Mouse (Mus musculus): ENCODE data around the gene Ptpn3. TPM values are rescaled to one million over a fixed set of nuclear protein-coding genes. Genes with fewer than 3 reads are reported as not detected.

Ptpn3 gene
- polyA plus RNA-seq, 1 experiment from 2014 or later: 2.6 TPM

GRCm38 (mm10) chr4:57156549-57157169, 145.0 kb downstream of the Ptpn3 start:
- ATAC-seq: no peak
- H3K9me3 ChIP-seq (ENCODE audit: control insufficient read depth, low read length): no peaks in the 10 kb centered on the region
- H3K4me1 ChIP-seq (replicated peaks; ENCODE audit: control insufficient read depth, insufficient read depth, low read length): peaks cover 10% of the 10 kb centered on the region
- 72% methylated on average over 8 of the region's 8 CpGs for WGBS
- no peak overlapping the region for H3K9ac ChIP-seq (replicated peaks; ENCODE audit: low read depth, low read length)
- H3K36me3 ChIP-seq (ENCODE audit: control insufficient read depth, insufficient read depth): no peaks in the 10 kb centered on the region
- no peak overlapping the region for H3K4me2 ChIP-seq (ENCODE audit: low read length)
- no peaks in the 10 kb centered on the region for H3K27me3 ChIP-seq (replicated peaks; ENCODE audit: control insufficient read depth, insufficient read depth, low read length)
- no peak overlapping the region for H3K4me3 ChIP-seq (replicated peaks; ENCODE audit: low read length)
- H3K27ac ChIP-seq (ENCODE audit: low read length): no peak overlapping the region

DNA sequence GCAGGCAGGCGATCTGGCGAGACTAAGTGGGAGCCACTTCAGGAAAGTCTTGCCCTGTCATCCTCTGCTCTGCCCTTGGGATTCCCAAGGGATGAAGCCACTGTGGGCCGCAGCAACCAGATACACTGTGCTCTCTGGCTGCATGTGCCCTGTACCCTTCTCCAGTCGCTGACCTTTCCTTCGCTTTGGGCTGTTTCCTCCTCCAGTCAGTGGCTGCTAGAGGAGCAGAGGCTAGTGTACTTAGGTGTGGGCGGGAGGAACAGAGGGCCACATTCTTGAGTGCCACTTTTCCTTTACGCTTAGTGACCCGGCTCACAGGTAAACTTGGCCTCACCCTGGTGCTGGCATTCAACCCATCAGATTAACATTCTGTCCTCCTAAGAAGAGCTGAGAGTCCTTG, 147.8 kb downstream of the Ptpn3 start:
- Histone ChIP-seq H3K27ac (ENCODE audit: low read length) (no peak overlapping the region), H3K4me3 (replicated peaks; ENCODE audit: low read length) (no peak overlapping the region), H3K4me2 (ENCODE audit: low read length) (peak overlapping the region; percentile 21; the same call in 1 of the 2 replicates), H3K36me3 (ENCODE audit: control insufficient read depth, insufficient read depth) (no peaks in the 10 kb centered on the region), H3K9me3 (ENCODE audit: control insufficient read depth, low read length) (no peaks in the 10 kb centered on the region), H3K4me1 (replicated peaks; ENCODE audit: control insufficient read depth, insufficient read depth, low read length) (peaks cover 10% of the 10 kb centered on the region), H3K27me3 (replicated peaks; ENCODE audit: control insufficient read depth, insufficient read depth, low read length) (no peaks in the 10 kb centered on the region), H3K9ac (replicated peaks; ENCODE audit: low read depth, low read length) (no peak overlapping the region; the same call in 1 of the 2 replicates)
- no peak for ATAC-seq
- WGBS: 36% methylated on average over 8 of the region's 8 CpGs

GRCm38 (mm10) chr4:57153068-57153835, 148.4 kb downstream of the Ptpn3 start:
- H3K9me3 ChIP-seq (ENCODE audit: control insufficient read depth, low read length): no peaks in the 10 kb centered on the region
- WGBS: 0% methylated on average over 9 of the region's 9 CpGs
- H3K27ac ChIP-seq (ENCODE audit: low read length): no peak overlapping the region
- no peaks in the 10 kb centered on the region for H3K36me3 ChIP-seq (ENCODE audit: control insufficient read depth, insufficient read depth)
- H3K4me2 ChIP-seq (ENCODE audit: low read length): peak overlapping the region; percentile 21; the same call in 1 of the 2 replicates
- H3K9ac ChIP-seq (replicated peaks; ENCODE audit: low read depth, low read length): no peak overlapping the region; the same call in 1 of the 2 replicates
- H3K4me3 ChIP-seq (replicated peaks; ENCODE audit: low read length): no peak overlapping the region
- peak; percentile 52; the same call in 1 of the 2 replicates for ATAC-seq
- no peaks in the 10 kb centered on the region for H3K27me3 ChIP-seq (replicated peaks; ENCODE audit: control insufficient read depth, insufficient read depth, low read length)
- H3K4me1 ChIP-seq (replicated peaks; ENCODE audit: control insufficient read depth, insufficient read depth, low read length): peaks cover 10% of the 10 kb centered on the region

DNA sequence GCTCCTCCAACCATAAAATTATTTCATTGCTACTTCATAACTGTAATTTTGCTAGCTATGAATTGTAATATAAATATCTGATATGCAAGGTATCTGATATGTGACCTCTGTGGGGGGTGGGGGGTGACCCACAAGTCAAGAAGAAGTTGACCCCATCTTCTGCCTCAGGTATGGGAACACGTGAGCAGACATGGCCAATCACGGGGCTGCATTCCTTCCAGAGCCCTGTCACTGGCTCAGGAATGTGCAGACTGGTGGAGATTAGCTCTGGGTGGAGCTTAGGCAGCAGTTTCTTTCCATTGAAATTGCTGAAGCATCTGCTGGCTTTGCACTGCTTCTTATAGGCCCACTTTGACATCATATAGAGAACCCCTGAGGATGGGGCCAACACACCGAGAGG, 153.5 kb downstream of the Ptpn3 start:
- WGBS: 71% methylated on average over 3 of the region's 3 CpGs

GRCm38 (mm10) chr4:57143026-57143937, 158.4 kb downstream of the Ptpn3 start, which contains the start of gene Epb41l4b:
Gene Epb41l4b (minus strand): TSS chr4:57143437.
- no peak within 1 kb of the TSS for H3K27ac ChIP-seq (ENCODE audit: low read length)
- peak within 1 kb of the TSS; percentile 59 for H3K9ac ChIP-seq (replicated peaks; ENCODE audit: low read depth, low read length)
- no peaks in the 10 kb centered on the region for H3K36me3 ChIP-seq (ENCODE audit: control insufficient read depth, insufficient read depth)
- peak within 1 kb of the TSS; percentile 63 for H3K4me2 ChIP-seq (ENCODE audit: low read length)
- peak; percentile 93 for ATAC-seq
- under 1% methylated on average over 80 of the region's 142 CpGs for WGBS
- peaks cover 21% of the 10 kb centered on the region for H3K4me1 ChIP-seq (replicated peaks; ENCODE audit: control insufficient read depth, insufficient read depth, low read length)
- H3K4me3 ChIP-seq (replicated peaks; ENCODE audit: low read length): peak within 1 kb of the TSS; percentile 51
- H3K27me3 ChIP-seq (replicated peaks; ENCODE audit: control insufficient read depth, insufficient read depth, low read length): peaks cover 23% of the 10 kb centered on the region
- no peaks in the 10 kb centered on the region for H3K9me3 ChIP-seq (ENCODE audit: control insufficient read depth, low read length)

More for the DNA sequence above, 153.5 kb downstream of the Ptpn3 start:
- no peaks in the 10 kb centered on the region for H3K36me3 ChIP-seq (ENCODE audit: control insufficient read depth, insufficient read depth)
- no peaks in the 10 kb centered on the region for H3K9me3 ChIP-seq (ENCODE audit: control insufficient read depth, low read length)
- H3K4me2 ChIP-seq (ENCODE audit: low read length): no peak overlapping the region
- H3K27ac ChIP-seq (ENCODE audit: low read length): no peak overlapping the region
- ATAC-seq: no peak
- H3K27me3 ChIP-seq (replicated peaks; ENCODE audit: control insufficient read depth, insufficient read depth, low read length): 0 out of 2 replicates have a peak, but pooled peaks cover 3% of the 10 kb centered on the region
- H3K4me1 ChIP-seq (replicated peaks; ENCODE audit: control insufficient read depth, insufficient read depth, low read length): peaks cover under 1% of the 10 kb centered on the region
- H3K4me3 ChIP-seq (replicated peaks; ENCODE audit: low read length): no peak overlapping the region
- no peak overlapping the region for H3K9ac ChIP-seq (replicated peaks; ENCODE audit: low read depth, low read length)

GRCm38 (mm10) chr4:57142374-57143025, 159.1 kb downstream of the Ptpn3 start:
- H3K4me2 ChIP-seq (ENCODE audit: low read length): peak overlapping the region; percentile 63
- no peaks in the 10 kb centered on the region for H3K36me3 ChIP-seq (ENCODE audit: control insufficient read depth, insufficient read depth)
- peaks cover 23% of the 10 kb centered on the region for H3K27me3 ChIP-seq (replicated peaks; ENCODE audit: control insufficient read depth, insufficient read depth, low read length)
- peaks cover 21% of the 10 kb centered on the region for H3K4me1 ChIP-seq (replicated peaks; ENCODE audit: control insufficient read depth, insufficient read depth, low read length)
- no peak overlapping the region for H3K27ac ChIP-seq (ENCODE audit: low read length)
- peak overlapping the region; percentile 51 for H3K4me3 ChIP-seq (replicated peaks; ENCODE audit: low read length)
- 0% methylated on average over 43 of the region's 43 CpGs for WGBS
- H3K9me3 ChIP-seq (ENCODE audit: control insufficient read depth, low read length): no peaks in the 10 kb centered on the region
- peak overlapping the region; percentile 59 for H3K9ac ChIP-seq (replicated peaks; ENCODE audit: low read depth, low read length)
- ATAC-seq: peak; percentile 25

DNA sequence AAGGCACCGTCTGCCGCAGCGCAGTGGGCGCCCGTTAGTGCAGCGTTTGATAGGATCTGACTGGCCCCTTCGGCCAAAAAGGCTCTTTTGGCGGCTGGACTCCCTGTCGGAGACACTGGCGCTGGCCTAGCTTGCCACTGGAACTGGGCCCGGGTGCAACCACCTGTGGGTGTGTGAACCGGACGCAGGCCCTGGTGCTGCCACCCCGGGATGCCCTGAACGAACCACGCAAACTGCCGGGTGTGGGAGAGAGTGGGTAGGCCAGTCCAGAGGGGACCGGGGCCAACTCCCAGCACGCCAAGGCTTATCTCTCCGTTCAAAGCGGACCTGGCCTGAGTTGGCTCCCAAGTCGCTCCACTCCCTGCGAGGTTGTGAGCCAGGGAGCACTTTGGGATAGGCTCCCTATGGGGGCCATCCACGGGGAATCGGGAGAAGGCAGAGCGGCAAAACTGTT, 159.7 kb downstream of the Ptpn3 start:
- no peak for ATAC-seq
- WGBS: 4% methylated on average over 26 of the region's 26 CpGs

DNA sequence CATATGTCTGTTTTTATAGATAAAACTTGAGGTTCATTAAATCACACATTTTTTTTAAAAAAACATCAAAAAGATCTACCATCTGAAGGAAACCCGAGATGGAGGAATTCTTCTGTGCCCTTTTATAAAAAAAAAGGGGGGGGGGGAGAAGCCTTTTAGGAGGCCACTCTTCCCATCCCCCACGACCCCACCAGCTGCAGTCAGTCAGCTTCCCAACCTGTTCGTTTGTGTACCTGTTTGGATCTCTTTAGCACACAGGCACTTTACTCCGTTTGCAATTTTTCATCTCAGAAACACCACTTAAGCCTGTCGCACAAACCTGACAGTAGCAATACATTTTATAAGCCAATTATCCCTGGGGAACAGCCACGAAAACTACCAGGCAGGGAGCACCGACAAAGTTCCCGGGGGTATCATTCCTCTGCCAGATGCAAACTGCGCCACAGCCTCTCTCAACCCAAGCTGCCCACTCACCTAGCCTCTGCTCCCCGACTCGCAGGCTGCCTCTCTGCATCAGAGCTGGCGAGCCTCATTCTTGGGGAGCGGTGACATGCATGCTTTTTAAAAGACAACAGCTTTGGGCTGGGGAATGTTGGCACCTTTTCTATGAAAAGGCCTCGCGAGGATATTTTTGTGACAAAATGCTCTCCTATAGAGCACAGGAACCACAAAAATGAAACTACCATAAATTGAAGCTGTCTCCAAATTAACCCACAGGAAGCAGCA, 160.5 kb downstream of the Ptpn3 start:
- H3K4me1 ChIP-seq (replicated peaks; ENCODE audit: control insufficient read depth, insufficient read depth, low read length): peaks cover 21% of the 10 kb centered on the region
- no peaks in the 10 kb centered on the region for H3K36me3 ChIP-seq (ENCODE audit: control insufficient read depth, insufficient read depth)
- no peak overlapping the region for H3K27ac ChIP-seq (ENCODE audit: low read length)
- H3K4me2 ChIP-seq (ENCODE audit: low read length): peak overlapping the region; percentile 63
- H3K4me3 ChIP-seq (replicated peaks; ENCODE audit: low read length): peak overlapping the region; percentile 51
- ATAC-seq: no peak
- 20% methylated on average over 15 of the region's 15 CpGs for WGBS
- no peak overlapping the region for H3K9ac ChIP-seq (replicated peaks; ENCODE audit: low read depth, low read length)
- H3K27me3 ChIP-seq (replicated peaks; ENCODE audit: control insufficient read depth, insufficient read depth, low read length): peaks cover 23% of the 10 kb centered on the region
- H3K9me3 ChIP-seq (ENCODE audit: control insufficient read depth, low read length): no peaks in the 10 kb centered on the region

More for the DNA sequence above, 159.7 kb downstream of the Ptpn3 start:
- Histone ChIP-seq H3K36me3 (ENCODE audit: control insufficient read depth, insufficient read depth) (no peaks in the 10 kb centered on the region), H3K4me2 (ENCODE audit: low read length) (peak overlapping the region; percentile 63), H3K9ac (replicated peaks; ENCODE audit: low read depth, low read length) (no peak overlapping the region), H3K27ac (ENCODE audit: low read length) (no peak overlapping the region), H3K4me3 (replicated peaks; ENCODE audit: low read length) (peak overlapping the region; percentile 51), H3K27me3 (replicated peaks; ENCODE audit: control insufficient read depth, insufficient read depth, low read length) (peaks cover 23% of the 10 kb centered on the region), H3K9me3 (ENCODE audit: control insufficient read depth, low read length) (no peaks in the 10 kb centered on the region), H3K4me1 (replicated peaks; ENCODE audit: control insufficient read depth, insufficient read depth, low read length) (peaks cover 21% of the 10 kb centered on the region)
